Mouse (Mus musculus) limb, embryonic 15.5 days (tissue): ENCODE measurements around the gene Fpr1. TPM values are rescaled to one million over a fixed set of nuclear protein-coding genes. Genes with fewer than 3 reads are reported as not detected.

ENCODE experiments used
- ATAC-seq: fragments of 200-750 bp; cut with Nextera tagmentation; 2 replicates; pipeline ENCODE4 v1.8.0; 2017; ENCODE audit warnings: low read depth, moderate TSS enrichment; ENCODE audit not compliant: insufficient number of reproducible peaks, low FRiP score, low TSS enrichment
- H3K27ac ChIP-seq: fragments of 300-500 bp; sonication (generic); 2 replicates; pipeline ENCODE4 v1.5.1; 2015; ENCODE audit warnings: moderate library complexity, mild to moderate bottlenecking, inconsistent platforms
- H3K27me3 ChIP-seq: fragments of 300-500 bp; sonication (generic); 2 replicates; pipeline ENCODE4 v1.6.1; 2015; ENCODE audit warnings: inconsistent platforms
- H3K36me3 ChIP-seq: fragments of 300-500 bp; sonication (generic); 2 replicates; pipeline ENCODE4 v1.6.1; 2015; ENCODE audit warnings: inconsistent platforms
- H3K4me1 ChIP-seq: fragments of 300-500 bp; sonication (generic); 2 replicates; pipeline ENCODE4 v1.6.1; 2015; ENCODE audit warnings: inconsistent platforms
- H3K4me2 ChIP-seq: fragments of 300-500 bp; sonication (generic); 2 replicates; pipeline ENCODE4 v1.6.1; 2015; ENCODE audit warnings: mild to moderate bottlenecking, inconsistent platforms
- H3K4me3 ChIP-seq: fragments of 300-500 bp; sonication (generic); 2 replicates; pipeline ENCODE4 v1.5.1; 2015; ENCODE audit warnings: mild to moderate bottlenecking, inconsistent platforms
- H3K9ac ChIP-seq: fragments of 300-500 bp; sonication (generic); 2 replicates; pipeline ENCODE4 v1.6.1; 2015; ENCODE audit warnings: inconsistent platforms
- H3K9me3 ChIP-seq: fragments of 300-500 bp; sonication (generic); 2 replicates; pipeline ENCODE4 v1.6.1; 2016; ENCODE audit warnings: inconsistent platforms
- WGBS: fragments of 180-500 bp; shearing (Covaris S2); methylation state at CpG from one replicate; pipeline ENCODE4 v1.1.7; 2015; 5-methylcytosine and 5-hydroxymethylcytosine counted together
- polyA plus RNA-seq: library from polyadenylated mRNA; unstranded; fragments of >200 nt; fragmentation: Nextera tagmentation; extraction: Ambion mirVana; gene quantifications from 2 replicates; pipeline ENCODE4 v1.2.1, GENCODE M21; 2015

Gene Fpr1
- polyA plus RNA-seq, 1 experiment from 2014 or later: 0.33 TPM

DNA sequence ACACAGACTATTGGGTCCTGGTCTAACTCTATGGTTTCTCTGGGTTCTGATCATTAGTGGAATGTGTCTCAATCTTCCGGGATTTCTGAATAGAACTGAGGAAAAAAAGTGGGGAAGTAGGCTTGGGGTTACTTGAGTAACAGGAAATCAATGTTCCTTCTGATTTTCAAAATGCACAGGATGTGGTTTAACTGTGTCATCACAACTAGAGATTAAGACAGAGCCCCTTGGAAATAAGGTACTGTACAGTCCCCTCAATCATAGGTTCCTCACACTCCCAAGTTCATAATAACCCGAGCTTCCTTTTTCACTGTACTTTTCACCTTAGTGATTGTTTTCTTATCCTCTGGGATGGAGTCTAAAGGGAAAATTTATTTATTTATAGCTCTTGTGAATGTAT is 12.0 kb downstream of the Fpr1 start:
- no peaks in the 10 kb centered on the region for H3K27me3 ChIP-seq
- H3K4me2 ChIP-seq: no peak overlapping the region
- no peak overlapping the region for H3K4me3 ChIP-seq
- ATAC-seq: no peak
- H3K27ac ChIP-seq: no peak overlapping the region
- no peaks in the 10 kb centered on the region for H3K4me1 ChIP-seq
- H3K9ac ChIP-seq: no peak overlapping the region
- H3K36me3 ChIP-seq: 0 out of 2 replicates have a peak, but pooled peaks cover 3% of the 10 kb centered on the region
- 75% methylated on average over 2 of the region's 2 CpGs for WGBS
- H3K9me3 ChIP-seq: no peaks in the 10 kb centered on the region

DNA sequence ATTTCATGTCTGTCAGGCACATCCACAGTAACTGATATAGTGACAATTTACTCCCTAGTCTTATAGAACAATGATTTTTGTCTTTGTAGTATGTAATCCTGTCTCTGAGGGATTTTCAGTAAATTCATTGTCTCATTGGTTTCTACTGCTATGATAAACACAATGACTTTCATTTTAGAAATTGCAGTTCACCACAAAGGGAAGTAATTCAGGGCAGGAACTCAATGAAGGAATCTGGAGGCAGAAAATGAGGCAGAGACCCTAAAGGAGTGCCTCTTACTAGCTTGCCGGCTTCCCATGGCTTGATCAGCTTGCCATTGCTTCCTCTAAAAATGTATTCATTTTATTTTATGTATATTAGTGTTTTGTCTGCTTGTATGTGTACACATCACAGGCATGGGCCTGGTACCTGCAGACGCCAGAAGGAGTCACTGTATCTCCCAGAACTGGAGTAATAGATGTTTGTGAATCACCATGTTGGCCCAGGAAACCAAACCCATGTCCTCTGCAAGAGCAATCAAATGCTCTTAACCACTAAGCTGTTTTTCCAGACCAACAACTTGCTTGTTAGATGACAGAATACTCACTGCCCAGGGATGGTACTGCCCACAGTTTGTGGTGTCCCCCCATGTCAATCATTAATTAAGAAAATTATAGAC is 12.7 kb downstream of the Fpr1 start:
- H3K27ac ChIP-seq: no peak overlapping the region
- no peak overlapping the region for H3K4me3 ChIP-seq
- H3K4me1 ChIP-seq: no peaks in the 10 kb centered on the region
- no peak for ATAC-seq
- H3K27me3 ChIP-seq: no peaks in the 10 kb centered on the region
- no peak overlapping the region for H3K9ac ChIP-seq
- 74% methylated on average over 2 of the region's 2 CpGs for WGBS
- H3K9me3 ChIP-seq: no peaks in the 10 kb centered on the region
- no peak overlapping the region for H3K4me2 ChIP-seq
- peaks cover 6% of the 10 kb centered on the region; the same call in 1 of the 2 replicates for H3K36me3 ChIP-seq

DNA sequence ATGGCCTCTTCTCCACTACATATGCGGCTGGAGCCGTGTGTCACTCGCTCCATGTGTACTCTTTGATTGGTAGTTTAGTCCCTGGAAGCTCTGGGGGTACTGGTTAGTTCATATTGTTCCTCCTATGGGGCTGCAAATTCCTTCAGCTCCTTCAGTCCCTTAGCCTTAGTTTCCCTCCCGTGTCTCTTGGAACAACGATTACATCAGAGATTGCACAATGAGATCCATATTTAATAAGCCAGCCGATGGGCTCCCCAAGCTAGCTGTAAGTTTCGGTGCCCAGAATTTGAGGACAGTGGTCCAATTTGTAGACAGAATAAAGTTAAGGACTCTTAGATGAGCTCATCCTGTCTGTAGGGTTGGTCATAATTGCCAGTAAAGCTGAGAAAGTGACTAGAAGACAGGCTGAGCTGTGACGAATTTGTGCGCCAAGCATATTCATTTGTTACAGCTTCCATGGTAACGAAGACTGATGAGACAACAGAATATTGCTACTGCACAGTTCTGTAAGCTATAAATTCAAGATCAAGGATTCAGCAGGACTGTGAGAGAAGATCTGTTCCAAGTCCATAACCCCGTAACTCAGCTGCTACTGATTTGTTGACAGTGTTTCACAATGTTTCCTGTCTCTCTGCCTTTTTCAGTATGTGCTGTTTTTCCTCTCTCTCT is 16.8 kb downstream of the Fpr1 start:
- H3K9me3 ChIP-seq: no peaks in the 10 kb centered on the region
- no peak overlapping the region for H3K27ac ChIP-seq
- no peaks in the 10 kb centered on the region for H3K27me3 ChIP-seq
- no peaks in the 10 kb centered on the region for H3K4me1 ChIP-seq
- H3K9ac ChIP-seq: no peak overlapping the region
- H3K4me2 ChIP-seq: no peak overlapping the region
- H3K36me3 ChIP-seq: peaks cover 34% of the 10 kb centered on the region
- WGBS: 80% methylated on average over 11 of the region's 11 CpGs
- no peak for ATAC-seq
- no peak overlapping the region for H3K4me3 ChIP-seq

DNA sequence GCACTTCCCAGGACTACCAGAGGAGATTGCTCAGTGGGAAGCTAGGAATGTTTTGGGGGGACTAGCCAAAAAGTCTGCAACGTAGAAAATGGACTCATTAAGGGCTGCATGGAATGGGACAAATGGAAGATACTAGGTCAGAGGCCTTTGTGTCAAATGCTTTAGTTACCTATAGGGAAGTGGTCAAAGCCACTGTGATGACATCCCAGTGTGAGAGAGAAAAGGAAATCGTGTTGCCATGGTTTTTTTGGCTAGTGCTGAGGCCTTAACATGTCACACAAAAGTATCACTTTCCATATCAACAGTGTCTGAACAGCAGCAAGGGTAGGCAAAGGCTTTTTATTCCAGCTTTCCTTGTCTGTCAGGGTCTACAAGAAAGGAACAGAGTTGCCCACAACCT is 18.6 kb downstream of the Fpr1 start:
- H3K27ac ChIP-seq: no peak overlapping the region
- H3K9ac ChIP-seq: no peak overlapping the region
- ATAC-seq: no peak
- peaks cover 34% of the 10 kb centered on the region for H3K36me3 ChIP-seq
- no peaks in the 10 kb centered on the region for H3K27me3 ChIP-seq
- H3K4me3 ChIP-seq: no peak overlapping the region
- 56% methylated on average over 2 of the region's 2 CpGs for WGBS
- H3K9me3 ChIP-seq: no peaks in the 10 kb centered on the region
- no peak overlapping the region for H3K4me2 ChIP-seq
- H3K4me1 ChIP-seq: no peaks in the 10 kb centered on the region

DNA sequence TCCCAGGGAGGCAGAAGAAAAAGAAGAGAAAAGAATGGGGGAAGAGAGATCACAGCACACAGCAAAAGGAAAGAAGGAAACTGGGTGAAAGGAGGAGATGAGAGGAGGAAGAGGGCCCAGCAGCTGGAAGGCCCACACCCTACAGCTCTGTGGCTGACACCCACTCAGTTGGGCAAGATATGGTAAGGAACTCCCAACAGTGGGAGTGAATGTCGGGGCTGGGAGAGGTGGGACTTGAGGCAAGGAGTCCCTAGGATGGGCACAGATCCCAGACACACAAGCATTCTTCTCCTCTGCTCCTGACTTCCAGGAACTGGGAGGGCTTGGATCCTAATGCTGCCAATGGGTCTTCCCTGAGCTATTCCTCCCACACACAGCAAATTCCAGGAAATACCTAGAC is 21.4 kb downstream of the Fpr1 start:
- Histone ChIP-seq H3K4me1 (no peaks in the 10 kb centered on the region), H3K9me3 (no peaks in the 10 kb centered on the region), H3K4me3 (no peak overlapping the region), H3K27ac (no peak overlapping the region), H3K9ac (no peak overlapping the region), H3K27me3 (no peaks in the 10 kb centered on the region), H3K36me3 (peaks cover 34% of the 10 kb centered on the region), H3K4me2 (no peak overlapping the region)
- ATAC-seq: no peak
- 58% methylated on average over 1 of the region's 1 CpGs for WGBS

DNA sequence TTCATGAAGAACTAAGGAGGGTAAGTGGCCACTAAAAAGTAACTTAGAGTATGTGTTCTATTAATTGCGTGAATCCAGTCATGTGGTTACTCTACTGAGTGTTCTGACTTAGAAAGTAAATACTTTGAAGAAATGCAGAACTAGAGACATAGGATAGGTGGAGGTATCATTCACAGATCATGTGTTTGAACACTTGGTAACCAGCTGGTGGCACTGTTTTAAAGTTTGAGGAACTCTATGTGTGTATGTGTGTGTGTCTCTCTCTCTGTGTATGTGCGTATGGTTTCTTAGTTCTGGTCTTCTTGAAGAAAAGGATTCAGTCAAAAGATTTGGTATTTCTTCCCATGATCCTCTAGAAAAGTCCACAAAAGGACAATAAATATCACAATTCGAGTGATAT is 23.6 kb downstream of the Fpr1 start:
- ATAC-seq: no peak
- 88% methylated on average over 3 of the region's 3 CpGs for WGBS

DNA sequence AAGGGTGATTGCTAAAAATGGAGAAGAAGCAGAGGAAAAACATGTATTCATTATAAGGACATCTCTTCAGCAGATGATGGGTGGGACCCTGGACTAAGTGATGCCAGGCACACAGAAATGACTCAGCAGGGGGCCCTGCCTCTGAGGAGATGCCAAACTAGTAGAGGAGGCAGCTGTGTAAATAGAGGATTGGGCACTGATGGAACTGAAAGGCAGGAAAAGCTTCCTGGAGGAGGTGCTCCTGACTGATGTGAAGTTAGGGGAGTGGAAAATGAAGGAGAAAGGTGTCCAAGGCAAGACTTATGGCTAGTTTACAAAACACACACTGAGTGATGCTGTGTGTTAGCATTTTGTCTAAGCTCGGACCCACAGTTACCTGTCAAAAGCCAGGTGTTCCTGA is 26.3 kb downstream of the Fpr1 start:
- H3K27ac ChIP-seq: no peak overlapping the region
- H3K27me3 ChIP-seq: no peaks in the 10 kb centered on the region
- no peak for ATAC-seq
- H3K4me3 ChIP-seq: no peak overlapping the region
- no peak overlapping the region for H3K4me2 ChIP-seq
- 0 out of 2 replicates have a peak, but pooled peaks cover 5% of the 10 kb centered on the region for H3K4me1 ChIP-seq
- H3K36me3 ChIP-seq: peaks cover 2% of the 10 kb centered on the region
- H3K9me3 ChIP-seq: no peaks in the 10 kb centered on the region
- WGBS: 88% methylated on average over 1 of the region's 1 CpGs
- H3K9ac ChIP-seq: no peak overlapping the region

More for the DNA sequence above, 23.6 kb downstream of the Fpr1 start:
- Histone ChIP-seq H3K36me3 (peaks cover 20% of the 10 kb centered on the region), H3K4me3 (no peak overlapping the region), H3K9ac (no peak overlapping the region), H3K4me2 (no peak overlapping the region), H3K9me3 (no peaks in the 10 kb centered on the region), H3K27me3 (no peaks in the 10 kb centered on the region), H3K4me1 (0 out of 2 replicates have a peak, but pooled peaks cover 4% of the 10 kb centered on the region), H3K27ac (no peak overlapping the region)

DNA sequence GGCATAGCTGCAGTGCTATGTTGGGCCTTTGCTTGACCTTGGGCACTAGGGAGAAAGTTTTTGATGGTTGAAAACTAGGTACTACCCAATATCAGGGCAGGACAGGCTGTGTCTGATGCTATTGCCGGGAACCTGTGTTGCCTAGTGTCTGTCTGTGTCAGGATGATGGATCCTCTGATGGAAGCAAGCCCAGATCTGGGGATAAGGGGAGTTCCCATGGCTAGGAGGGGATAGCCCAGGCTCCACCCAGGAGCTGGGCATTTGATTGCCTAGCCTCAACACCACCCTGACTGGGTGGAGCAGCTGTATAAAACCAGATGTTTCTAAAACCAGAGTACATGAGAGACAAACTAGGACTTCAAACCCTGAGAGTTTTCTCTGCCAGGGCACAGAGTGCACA is 27.1 kb downstream of the Fpr1 start:
- H3K27me3 ChIP-seq: no peaks in the 10 kb centered on the region
- no peaks in the 10 kb centered on the region for H3K9me3 ChIP-seq
- H3K4me3 ChIP-seq: no peak overlapping the region
- no peak overlapping the region for H3K9ac ChIP-seq
- 0 out of 2 replicates have a peak, but pooled peaks cover 5% of the 10 kb centered on the region for H3K4me1 ChIP-seq
- H3K4me2 ChIP-seq: no peak overlapping the region
- 63% methylated on average over 1 of the region's 1 CpGs for WGBS
- no peak overlapping the region for H3K27ac ChIP-seq
- no peak for ATAC-seq
- H3K36me3 ChIP-seq: no peaks in the 10 kb centered on the region

DNA sequence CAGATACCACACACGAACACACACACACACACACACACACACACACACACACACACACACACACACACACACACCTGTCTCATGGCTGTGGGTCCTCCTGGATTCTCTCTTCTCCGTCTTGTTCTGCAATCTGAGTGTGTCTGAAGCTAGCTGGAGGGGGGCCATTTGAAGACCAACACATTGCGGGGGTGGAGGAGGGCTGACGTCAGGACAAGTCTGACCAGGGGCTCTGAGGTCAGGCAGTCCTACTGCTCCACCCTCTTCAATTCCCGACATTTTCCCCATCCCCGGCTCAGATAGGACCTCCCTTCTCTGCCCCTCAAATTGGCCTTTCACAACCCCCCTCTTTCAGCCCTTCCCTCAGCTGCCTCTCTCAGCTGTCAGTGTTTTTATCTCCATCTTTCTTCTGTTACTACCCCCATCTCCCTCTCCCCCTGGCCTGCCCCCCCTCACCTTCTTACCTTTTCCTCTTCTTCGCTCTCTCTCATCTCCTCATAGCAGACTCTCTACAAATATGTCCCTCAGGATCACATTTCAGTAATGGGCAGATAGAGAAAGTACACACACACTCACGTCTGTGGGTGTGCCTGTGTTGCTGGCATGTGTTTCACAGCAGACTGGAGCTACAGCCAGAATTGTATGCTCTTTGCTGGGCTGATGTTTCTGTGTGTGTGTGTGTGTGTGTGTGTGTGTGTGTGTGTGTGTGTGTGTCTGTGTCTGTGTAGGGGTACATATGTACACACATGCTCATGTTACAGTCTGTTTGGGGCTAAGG is 28.5 kb downstream of the Fpr1 start, which contains the start of gene Has1:
Has1 (minus strand) TSS at position 142 of the 775 bp plus-strand sequence.
- ATAC-seq: peak; percentile 48; the same call in 1 of the 2 replicates
- H3K4me1 ChIP-seq: 0 out of 2 replicates have a peak, but pooled peaks cover 5% of the 10 kb centered on the region
- H3K9ac ChIP-seq: no peak within 1 kb of the TSS
- H3K27me3 ChIP-seq: no peaks in the 10 kb centered on the region
- 0 out of 2 replicates have a peak within 1 kb of the TSS, but pooled peaks have one; percentile 17 for H3K4me2 ChIP-seq
- H3K4me3 ChIP-seq: no peak within 1 kb of the TSS
- H3K9me3 ChIP-seq: no peaks in the 10 kb centered on the region
- H3K27ac ChIP-seq: no peak within 1 kb of the TSS
- WGBS: 24% methylated on average over 8 of the region's 8 CpGs
- no peaks in the 10 kb centered on the region; the same call in 1 of the 2 replicates for H3K36me3 ChIP-seq

DNA sequence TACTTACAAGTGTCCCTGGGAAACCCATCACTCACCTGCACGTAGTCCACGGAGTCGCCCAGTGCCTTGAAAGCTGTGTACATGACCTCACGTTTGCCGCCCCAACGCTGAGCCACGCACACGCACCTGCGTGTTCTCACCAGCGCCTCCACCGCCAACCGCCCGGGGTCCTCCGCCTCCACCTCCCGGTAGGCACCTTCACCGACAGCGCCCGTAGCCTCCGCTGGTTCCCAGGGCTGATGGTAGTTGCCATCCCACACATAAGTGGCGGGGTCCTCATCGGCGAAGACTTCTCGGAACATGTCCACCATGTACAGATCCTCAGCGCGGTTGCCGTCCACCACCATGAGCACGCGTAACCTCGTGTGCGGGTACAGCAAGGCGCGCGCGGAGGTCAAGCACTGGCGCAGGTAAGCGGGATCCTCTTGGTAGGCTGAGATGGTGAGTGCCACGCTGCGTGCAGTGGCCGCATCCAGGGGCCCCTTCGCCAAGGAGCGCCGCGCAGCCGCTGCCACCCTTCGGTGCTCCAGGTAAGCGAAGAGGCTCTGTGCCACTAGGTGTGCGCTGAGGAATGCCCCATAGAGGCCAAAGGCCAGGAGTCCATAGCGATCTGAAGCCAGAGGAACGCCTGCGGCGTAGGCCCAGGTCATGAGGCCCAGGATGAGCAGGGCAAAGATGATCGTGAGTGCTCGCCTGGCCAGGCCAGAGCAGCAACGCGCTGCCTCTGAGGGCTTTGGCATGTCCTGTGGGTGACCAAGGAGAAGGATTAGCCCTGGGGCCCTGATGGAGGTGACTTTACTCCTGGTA is 33.6 kb downstream of the Fpr1 start:
- Histone ChIP-seq H3K36me3 (no peaks in the 10 kb centered on the region; the same call in 1 of the 2 replicates), H3K9ac (no peak overlapping the region), H3K4me1 (0 out of 2 replicates have a peak, but pooled peaks cover 1% of the 10 kb centered on the region), H3K4me2 (no peak overlapping the region), H3K9me3 (no peaks in the 10 kb centered on the region), H3K27me3 (peaks cover 8% of the 10 kb centered on the region; the same call in 1 of the 2 replicates), H3K4me3 (no peak overlapping the region), H3K27ac (no peak overlapping the region)
- 31% methylated on average over 55 of the region's 55 CpGs for WGBS
- 0 out of 2 replicates have a peak, but pooled peaks have one; percentile 14 for ATAC-seq

DNA sequence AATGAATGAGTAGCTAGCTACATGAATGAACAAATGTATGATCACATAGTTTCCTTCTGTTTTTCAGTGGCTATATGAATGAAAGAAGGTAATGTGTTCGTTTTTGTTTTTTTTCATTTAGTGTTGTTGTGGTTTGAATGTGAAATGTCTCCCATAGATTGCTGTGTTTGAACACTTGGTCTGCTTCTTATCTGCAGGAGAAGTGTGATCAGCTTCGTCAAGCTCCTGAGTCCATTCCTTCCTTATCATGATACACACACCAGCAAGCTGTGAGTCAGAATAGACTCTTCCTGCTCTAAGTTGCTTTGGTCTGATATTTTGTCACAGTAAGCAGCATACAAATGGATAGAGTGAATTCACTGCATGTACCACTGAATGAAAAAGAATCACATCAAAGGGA is 34.8 kb downstream of the Fpr1 start:
- H3K9ac ChIP-seq: no peak overlapping the region
- peaks cover 8% of the 10 kb centered on the region; the same call in 1 of the 2 replicates for H3K27me3 ChIP-seq
- no peaks in the 10 kb centered on the region; the same call in 1 of the 2 replicates for H3K36me3 ChIP-seq
- 92% methylated on average over 2 of the region's 2 CpGs for WGBS
- no peaks in the 10 kb centered on the region for H3K9me3 ChIP-seq
- no peak overlapping the region for H3K4me3 ChIP-seq
- no peaks in the 10 kb centered on the region for H3K4me1 ChIP-seq
- no peak overlapping the region for H3K4me2 ChIP-seq
- no peak overlapping the region for H3K27ac ChIP-seq
- no peak for ATAC-seq
